Mouse (Mus musculus) layer of hippocampus, adult 2 months (tissue): Measurements from ENCODE around the gene Rgs8. TPM values are rescaled to one million over a fixed set of nuclear protein-coding genes. Genes with fewer than 3 reads are reported as not detected.

Experiments
- DNase-seq, 2 experiments: peaks; one replicate each; pipeline ENCODE4 v3.0.0; 2022; ENCODE audit warnings: low spot score in 2 of 2
- H3K27ac ChIP-seq: fragments of 200-600 bp; 2 replicates; pipeline ENCODE4 v1.8.1; 2022
- H3K4me3 ChIP-seq: fragments of 200-600 bp; 2 replicates; pipeline ENCODE4 v1.8.1; 2022; ENCODE audit warnings: mild to moderate bottlenecking
- CTCF ChIP-seq: fragments of 200-600 bp; conservative IDR thresholded peaks from 2 replicates; pipeline ENCODE4 v1.8.1; 2022; ENCODE audit warnings: antibody characterized with exemption, mild to moderate bottlenecking, moderate library complexity
- total RNA-seq, 2 experiments: library from RNA; stranded (reverse); gene quantifications; 2 replicates each; pipeline ENCODE4 v1.2.3; 2021

Gene Rgs8
- total RNA-seq, 2 experiments from 2014 or later = 74.0 to 75.2 TPM

GRCm38 (mm10) chr1:153729806-153730205 lies 77.0 kb downstream of the Rgs8 start:
- no peak for TF ChIP-seq CTCF
- Histone ChIP-seq H3K4me3 (no peak overlapping the region), H3K27ac (no peak overlapping the region)
- no peak for DNase-seq

GRCm38 (mm10) chr1:153730671-153731070 lies 77.8 kb downstream of the Rgs8 start:
- no peak overlapping the region for H3K27ac ChIP-seq
- no peak for TF ChIP-seq CTCF
- no peak overlapping the region for H3K4me3 ChIP-seq
- DNase-seq = no peak

GRCm38 (mm10) chr1:153733181-153733580 lies 80.4 kb downstream of the Rgs8 start:
- no peak overlapping the region for H3K27ac ChIP-seq
- no peak for DNase-seq
- no peak for TF ChIP-seq CTCF
- no peak overlapping the region for H3K4me3 ChIP-seq

GRCm38 (mm10) chr1:153734866-153735265 lies 82.0 kb downstream of the Rgs8 start:
- DNase-seq = no peak
- H3K27ac ChIP-seq = no peak overlapping the region
- no peak overlapping the region for H3K4me3 ChIP-seq
- no peak for TF ChIP-seq CTCF

DNA sequence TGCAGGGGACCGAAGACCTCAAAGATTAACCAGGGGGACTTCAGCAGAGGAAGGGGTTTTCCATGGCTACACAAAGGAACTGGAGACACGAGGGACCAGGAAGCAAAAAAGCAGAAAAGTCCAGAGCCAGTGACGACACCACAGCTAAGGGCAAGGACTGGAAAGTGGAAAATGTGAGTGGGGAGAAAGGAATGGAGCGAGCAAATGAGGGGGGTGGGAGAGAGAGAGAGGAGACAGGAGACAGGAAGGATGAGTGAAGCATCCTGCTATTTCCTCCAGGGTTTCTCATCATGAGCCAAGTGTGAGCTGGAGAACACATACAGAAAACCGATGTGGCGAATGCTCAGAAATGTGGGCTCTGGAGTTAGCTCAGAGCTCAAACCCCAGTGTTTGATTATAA lies 83.3 kb downstream of the Rgs8 start:
- H3K27ac ChIP-seq = no peak overlapping the region

GRCm38 (mm10) chr1:153737101-153738085 lies 84.6 kb downstream of the Rgs8 start:
- Histone ChIP-seq H3K4me3 (no peak overlapping the region), H3K27ac (no peak overlapping the region)
- no peak for TF ChIP-seq CTCF
- no peak for DNase-seq

More for the DNA sequence above, 83.3 kb downstream of the Rgs8 start:
- no peak for TF ChIP-seq CTCF
- DNase-seq = no peak
- no peak overlapping the region for H3K4me3 ChIP-seq

DNA sequence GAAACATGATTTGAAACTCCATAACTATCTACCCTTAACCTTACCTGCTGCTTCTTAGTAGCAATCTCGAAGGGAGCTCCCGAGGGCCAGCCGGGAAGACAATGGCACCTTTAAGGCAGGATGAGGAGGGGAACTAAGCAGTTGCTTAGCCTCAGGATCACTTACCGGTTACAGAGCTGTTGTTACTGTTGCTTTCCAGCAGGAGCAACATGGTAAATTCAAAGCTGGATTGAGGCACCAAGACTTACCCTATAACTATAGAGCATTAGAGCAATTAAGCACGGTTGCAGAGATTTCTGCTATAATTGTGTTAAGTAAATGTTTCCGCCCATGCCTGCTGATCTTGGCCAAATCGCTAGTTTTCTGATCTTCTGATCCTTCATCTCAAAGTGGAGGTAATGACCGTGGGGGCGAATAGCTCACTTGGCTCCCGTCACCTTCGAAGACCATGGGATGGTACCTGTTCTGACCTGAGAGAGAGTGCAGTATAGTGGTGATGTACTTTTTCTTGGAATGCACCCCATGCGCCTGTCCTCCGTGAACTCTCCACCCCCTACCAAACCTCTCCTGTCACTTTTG lies 86.7 kb downstream of the Rgs8 start:
- DNase-seq = no peak
- TF ChIP-seq CTCF = peak; percentile 44
- no peak overlapping the region; the same call in 1 of the 2 replicates for H3K4me3 ChIP-seq
- H3K27ac ChIP-seq = no peak overlapping the region

DNA sequence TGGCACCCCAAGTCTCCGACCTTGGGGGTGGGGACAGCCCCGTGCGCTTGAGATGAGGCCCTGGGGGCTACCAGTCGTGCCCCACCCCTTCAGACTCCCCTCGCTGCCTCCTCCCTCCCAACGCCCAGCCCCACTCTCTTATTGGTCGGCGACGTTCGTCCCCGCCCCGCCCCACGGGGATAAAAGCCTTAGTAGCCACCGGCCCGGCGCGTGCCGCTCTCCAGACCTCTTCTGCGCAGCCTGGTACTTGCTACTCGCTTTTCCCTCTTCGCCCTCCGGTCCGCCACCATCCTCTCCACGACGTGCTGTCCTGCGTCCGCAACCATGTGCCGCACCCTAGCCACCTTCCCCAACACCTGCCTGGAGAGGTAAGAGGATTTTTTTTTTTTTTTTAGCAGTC lies 87.3 kb downstream of the Rgs8 start, which contains the start of gene Rgs16:
Gene Rgs16 (plus strand): TSS at position 205 of the 400 bp plus-strand sequence.
- no peak for TF ChIP-seq CTCF
- DNase-seq = peak; percentile 20 to 63
- Histone ChIP-seq H3K4me3 (peak within 1 kb of the TSS; percentile 52), H3K27ac (no peak within 1 kb of the TSS)

- Histone ChIP-seq H3K4me3 (peak overlapping the region; percentile 52), H3K27ac (no peak overlapping the region)
- DNase-seq = no peak
- TF ChIP-seq CTCF = no peak
These were observed 88.1 kb downstream of the Rgs8 start for GRCm38 (mm10) chr1:153740775-153741400.

GRCm38 (mm10) chr1:153741551-153742316 lies 88.9 kb downstream of the Rgs8 start:
- no peak overlapping the region for H3K27ac ChIP-seq
- no peak for TF ChIP-seq CTCF
- H3K4me3 ChIP-seq = peak overlapping the region; percentile 26; the same call in 1 of the 2 replicates
- DNase-seq = no peak

- Histone ChIP-seq H3K27ac (no peak overlapping the region), H3K4me3 (peak overlapping the region; percentile 26; the same call in 1 of the 2 replicates)
- TF ChIP-seq CTCF = peak; percentile 98; the same call in 1 of the 2 replicates
- peak; percentile 53 to 87 for DNase-seq
These were observed 89.7 kb downstream of the Rgs8 start for GRCm38 (mm10) chr1:153742374-153743155.
